Mouse (Mus musculus) embryonic facial prominence, embryonic 12.5 days (tissue): ENCODE data around the gene Tgm2. TPM values are rescaled to one million over a fixed set of nuclear protein-coding genes. Genes with fewer than 3 reads are reported as not detected.

ENCODE experiments used
- ATAC-seq: fragments of 200-750 bp; cut with Nextera tagmentation; 2 replicates; pipeline ENCODE4 v1.8.0; 2017; ENCODE audit not compliant: insufficient number of reproducible peaks, insufficient read depth, low FRiP score, low TSS enrichment
- H3K27ac ChIP-seq: fragments of 300-500 bp; sonication (generic); 2 replicates; pipeline ENCODE4 v1.5.1; 2016; ENCODE audit warnings: mild to moderate bottlenecking
- H3K27me3 ChIP-seq: fragments of 300-500 bp; sonication (generic); 2 replicates; pipeline ENCODE4 v1.6.1; 2016; ENCODE audit warnings: mild to moderate bottlenecking, moderate library complexity
- H3K36me3 ChIP-seq: fragments of 300-500 bp; sonication (generic); 2 replicates; pipeline ENCODE4 v1.6.1; 2016; ENCODE audit warnings: mild to moderate bottlenecking
- H3K4me1 ChIP-seq: fragments of 300-500 bp; sonication (generic); 2 replicates; pipeline ENCODE4 v1.6.1; 2016
- H3K4me2 ChIP-seq: fragments of 300-500 bp; sonication (generic); replicated peaks from 2 replicates; pipeline ENCODE4 v1.6.1; 2016; ENCODE audit warnings: mild to moderate bottlenecking, moderate library complexity
- H3K4me3 ChIP-seq: fragments of 300-500 bp; sonication (generic); 2 replicates; pipeline ENCODE4 v1.5.1; 2016; ENCODE audit warnings: mild to moderate bottlenecking
- H3K9ac ChIP-seq: fragments of 300-500 bp; sonication (generic); 2 replicates; pipeline ENCODE4 v1.6.1; 2016; ENCODE audit warnings: mild to moderate bottlenecking, moderate library complexity
- H3K9me3 ChIP-seq: fragments of 300-500 bp; sonication (generic); 2 replicates; pipeline ENCODE4 v1.6.1; 2016; ENCODE audit warnings: mild to moderate bottlenecking, moderate library complexity
- WGBS: fragments of 180-500 bp; shearing (Covaris S2); methylation state at CpG from one replicate; pipeline ENCODE4 v1.1.7; 2016; 5-methylcytosine and 5-hydroxymethylcytosine counted together
- polyA plus RNA-seq: library from polyadenylated mRNA; unstranded; fragments of >200 nt; fragmentation: Nextera tagmentation; extraction: Ambion mirVana; gene quantifications from 2 replicates; pipeline ENCODE4 v1.2.1, GENCODE M21; 2016

Tgm2 gene
- polyA plus RNA-seq, 1 experiment from 2014 or later = 7.7 TPM

DNA sequence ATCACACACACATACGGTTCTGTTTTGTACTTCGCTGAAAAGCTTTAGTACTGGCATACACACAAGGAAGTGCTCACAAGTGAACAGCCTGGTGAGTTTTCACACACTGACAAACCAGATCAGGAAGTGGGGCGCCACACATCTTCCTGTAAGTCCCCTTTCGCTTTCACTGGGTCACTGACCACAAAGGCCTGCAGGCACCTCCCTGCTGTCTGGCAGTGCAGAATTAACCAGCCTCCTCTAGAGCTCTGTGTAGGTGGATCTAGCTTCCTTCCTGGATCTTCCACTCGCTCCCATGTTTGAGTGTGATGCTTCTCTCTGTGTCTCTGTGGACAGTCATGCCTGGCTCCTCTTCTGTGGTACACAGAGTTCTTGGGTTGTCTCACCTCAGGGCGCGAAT lies 20.4 kb upstream of the Tgm2 start:
- Histone ChIP-seq H3K4me3 (no peak overlapping the region), H3K27ac (no peak overlapping the region), H3K4me1 (peaks cover 8% of the 10 kb centered on the region; the same call in 1 of the 2 replicates), H3K36me3 (no peaks in the 10 kb centered on the region), H3K9ac (no peak overlapping the region), H3K4me2 (no peak overlapping the region), H3K27me3 (no peaks in the 10 kb centered on the region), H3K9me3 (no peaks in the 10 kb centered on the region)
- ATAC-seq = no peak
- WGBS = 73% methylated on average over 7 of the region's 7 CpGs

DNA sequence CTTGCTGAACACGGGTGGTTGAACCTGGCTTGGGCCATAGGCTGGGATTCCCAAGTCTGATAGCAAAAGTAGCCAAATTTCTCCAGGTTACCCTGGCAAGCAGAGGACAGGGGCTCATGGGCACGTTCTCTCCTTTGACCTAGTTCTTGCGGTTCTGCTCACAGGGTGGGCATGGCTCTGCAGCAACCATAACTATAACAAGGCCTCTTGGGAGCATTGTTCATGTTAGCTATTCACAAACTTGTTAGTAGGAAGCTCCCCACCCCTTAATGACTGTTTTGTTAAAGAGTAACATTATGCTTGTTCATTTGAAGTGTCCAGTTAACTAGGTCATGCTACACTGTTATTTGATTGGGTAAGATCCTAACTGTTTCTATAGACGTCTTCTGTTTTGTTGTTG lies 19.5 kb upstream of the Tgm2 start:
- peaks cover 8% of the 10 kb centered on the region; the same call in 1 of the 2 replicates for H3K4me1 ChIP-seq
- no peaks in the 10 kb centered on the region for H3K36me3 ChIP-seq
- H3K9ac ChIP-seq = no peak overlapping the region
- H3K27ac ChIP-seq = no peak overlapping the region
- WGBS = 80% methylated on average over 4 of the region's 4 CpGs
- H3K9me3 ChIP-seq = no peaks in the 10 kb centered on the region
- no peaks in the 10 kb centered on the region for H3K27me3 ChIP-seq
- no peak overlapping the region for H3K4me3 ChIP-seq
- no peak overlapping the region for H3K4me2 ChIP-seq
- ATAC-seq = no peak

DNA sequence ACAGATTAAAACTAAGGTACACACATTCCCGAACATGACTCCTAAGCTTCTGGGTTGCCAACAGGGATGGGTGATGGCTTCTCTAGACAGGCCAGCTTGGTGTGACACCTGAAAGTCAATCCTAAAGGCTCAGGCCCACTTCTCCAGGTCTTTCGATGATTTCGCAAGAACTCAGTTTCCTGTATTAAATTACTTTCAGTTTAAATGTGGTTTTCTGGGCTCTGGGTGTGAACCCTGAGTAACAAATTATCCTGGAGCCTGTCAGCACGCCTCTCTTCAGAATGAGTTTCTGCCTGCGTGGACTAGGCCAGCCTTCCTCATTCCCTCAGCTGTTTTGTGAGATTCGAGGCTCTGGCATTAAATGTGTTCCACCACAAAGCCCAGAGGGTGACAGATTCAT lies 16.8 kb upstream of the Tgm2 start:
- no peaks in the 10 kb centered on the region for H3K36me3 ChIP-seq
- H3K9ac ChIP-seq = no peak overlapping the region
- H3K4me3 ChIP-seq = no peak overlapping the region
- H3K27ac ChIP-seq = no peak overlapping the region
- no peaks in the 10 kb centered on the region for H3K9me3 ChIP-seq
- no peaks in the 10 kb centered on the region for H3K27me3 ChIP-seq
- H3K4me1 ChIP-seq = no peaks in the 10 kb centered on the region; the same call in 1 of the 2 replicates
- no peak for ATAC-seq
- WGBS = 74% methylated on average over 6 of the region's 6 CpGs
- H3K4me2 ChIP-seq = no peak overlapping the region

DNA sequence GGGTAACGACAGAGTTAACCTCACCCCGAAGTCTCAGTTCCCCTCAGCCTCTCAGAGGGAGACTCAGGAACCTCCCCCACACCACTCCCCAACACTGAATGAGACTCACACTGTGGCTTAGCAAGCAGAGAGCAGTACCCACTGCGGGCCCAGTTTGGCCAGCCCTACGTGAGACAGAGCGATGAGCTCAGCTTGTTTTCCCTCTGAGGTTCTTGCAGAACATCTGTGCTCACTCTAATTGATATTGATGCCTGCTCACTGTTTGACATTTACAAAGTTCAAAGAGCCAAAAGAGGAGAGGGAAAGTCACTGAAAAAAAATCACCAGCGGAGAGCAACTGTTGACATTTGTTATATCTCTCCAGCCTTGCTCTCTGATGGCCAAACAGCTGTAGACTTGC lies 15.5 kb upstream of the Tgm2 start:
- H3K9ac ChIP-seq = no peak overlapping the region
- 86% methylated on average over 6 of the region's 6 CpGs for WGBS
- no peaks in the 10 kb centered on the region for H3K27me3 ChIP-seq
- H3K9me3 ChIP-seq = no peaks in the 10 kb centered on the region
- H3K4me2 ChIP-seq = no peak overlapping the region
- H3K4me1 ChIP-seq = no peaks in the 10 kb centered on the region; the same call in 1 of the 2 replicates
- no peak for ATAC-seq
- H3K27ac ChIP-seq = no peak overlapping the region
- H3K36me3 ChIP-seq = no peaks in the 10 kb centered on the region
- H3K4me3 ChIP-seq = no peak overlapping the region

DNA sequence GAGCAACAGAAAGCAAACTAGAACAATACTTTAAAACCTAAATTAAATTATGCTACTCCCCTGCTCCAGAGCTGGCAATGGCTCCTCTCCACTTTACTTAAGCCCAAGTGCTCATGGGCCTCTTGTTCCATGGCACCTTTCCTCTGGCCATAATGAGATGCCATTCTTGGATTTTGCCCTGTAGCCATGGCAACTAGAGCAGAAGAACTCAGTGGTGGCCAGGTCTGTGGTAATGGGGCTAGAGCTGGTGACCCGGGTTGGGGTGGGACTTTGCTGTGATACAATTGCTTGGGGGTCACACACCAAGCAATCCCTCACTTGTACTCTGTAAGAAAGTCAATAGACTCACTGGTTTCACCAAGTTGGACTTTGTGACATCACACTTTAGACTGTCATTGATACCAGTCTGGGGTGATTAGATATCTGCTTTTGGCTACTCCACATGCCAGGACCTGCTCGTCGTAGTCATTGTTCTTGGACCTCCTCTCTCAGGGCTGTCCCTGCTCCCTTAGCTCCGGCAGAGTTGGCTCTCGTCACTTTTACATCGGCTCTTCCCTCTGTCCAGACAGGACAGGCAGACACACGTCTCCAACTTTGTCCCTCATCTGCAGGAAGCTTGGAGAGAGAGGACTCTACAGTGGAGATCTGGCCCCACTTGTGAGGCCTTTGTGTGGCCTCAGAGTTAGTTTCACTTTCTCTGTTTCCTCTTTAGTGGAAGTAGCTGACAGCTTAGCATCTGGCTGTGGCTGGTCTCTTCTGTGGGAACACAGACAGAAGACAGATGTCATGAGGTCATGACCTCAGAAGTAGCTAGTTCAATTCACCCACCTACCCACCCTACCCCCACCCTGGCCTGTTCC lies 13.4 kb upstream of the Tgm2 start:
- no peak overlapping the region for H3K9ac ChIP-seq
- WGBS = 58% methylated on average over 7 of the region's 7 CpGs

DNA sequence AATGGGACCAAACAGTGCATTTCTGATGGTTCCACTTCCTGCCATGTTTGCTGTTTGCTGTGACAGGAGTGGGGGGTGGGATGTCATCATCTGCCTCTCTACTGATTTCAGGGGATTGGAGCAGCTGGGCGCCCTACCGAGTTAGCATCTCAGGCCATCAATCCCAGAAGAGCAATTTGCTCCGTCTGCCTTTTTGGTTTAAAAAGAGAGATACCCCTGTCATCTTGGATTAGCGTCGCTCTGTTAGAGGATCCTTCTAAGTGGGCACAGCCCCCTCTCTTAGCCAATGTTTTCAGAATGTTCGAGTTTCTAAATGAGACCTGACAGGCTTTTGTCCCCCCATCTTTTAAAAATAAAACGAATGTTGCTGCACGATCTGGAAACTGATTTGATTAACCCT lies 11.4 kb upstream of the Tgm2 start:
- Histone ChIP-seq H3K9ac (no peak overlapping the region), H3K4me3 (no peak overlapping the region), H3K4me2 (no peak overlapping the region), H3K27ac (no peak overlapping the region), H3K27me3 (no peaks in the 10 kb centered on the region), H3K36me3 (no peaks in the 10 kb centered on the region), H3K9me3 (no peaks in the 10 kb centered on the region), H3K4me1 (peaks cover 8% of the 10 kb centered on the region)
- WGBS = 61% methylated on average over 8 of the region's 8 CpGs
- no peak for ATAC-seq

More for the DNA sequence above, 13.4 kb upstream of the Tgm2 start:
- Histone ChIP-seq H3K4me3 (no peak overlapping the region), H3K9me3 (no peaks in the 10 kb centered on the region), H3K27ac (no peak overlapping the region), H3K27me3 (no peaks in the 10 kb centered on the region), H3K4me2 (no peak overlapping the region), H3K36me3 (no peaks in the 10 kb centered on the region), H3K4me1 (no peaks in the 10 kb centered on the region; the same call in 1 of the 2 replicates)
- no peak for ATAC-seq

DNA sequence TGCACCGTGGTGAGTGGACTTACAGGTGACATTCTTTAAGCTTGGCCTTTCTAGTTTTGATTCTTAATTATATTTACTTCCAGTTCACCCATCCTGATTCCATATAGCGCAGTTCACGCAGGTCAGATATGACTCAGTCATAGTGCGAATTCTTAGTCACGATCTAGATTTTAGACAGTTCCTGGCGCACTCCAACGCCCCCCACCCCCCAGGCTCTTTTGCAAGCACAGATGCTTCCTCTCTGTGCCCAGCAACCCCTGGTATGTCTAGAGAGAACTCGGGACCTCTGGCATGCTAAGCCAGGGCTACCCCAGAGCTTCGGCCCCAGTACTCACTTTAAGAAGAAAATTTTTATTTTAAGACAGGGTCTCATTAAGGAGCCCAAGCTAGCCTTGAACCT lies 10.3 kb upstream of the Tgm2 start:
- Histone ChIP-seq H3K4me3 (no peak overlapping the region), H3K9me3 (no peaks in the 10 kb centered on the region), H3K9ac (no peak overlapping the region), H3K4me1 (peaks cover 13% of the 10 kb centered on the region), H3K27ac (no peak overlapping the region), H3K36me3 (no peaks in the 10 kb centered on the region), H3K4me2 (no peak overlapping the region), H3K27me3 (no peaks in the 10 kb centered on the region)
- WGBS = 82% methylated on average over 9 of the region's 9 CpGs
- ATAC-seq = no peak

DNA sequence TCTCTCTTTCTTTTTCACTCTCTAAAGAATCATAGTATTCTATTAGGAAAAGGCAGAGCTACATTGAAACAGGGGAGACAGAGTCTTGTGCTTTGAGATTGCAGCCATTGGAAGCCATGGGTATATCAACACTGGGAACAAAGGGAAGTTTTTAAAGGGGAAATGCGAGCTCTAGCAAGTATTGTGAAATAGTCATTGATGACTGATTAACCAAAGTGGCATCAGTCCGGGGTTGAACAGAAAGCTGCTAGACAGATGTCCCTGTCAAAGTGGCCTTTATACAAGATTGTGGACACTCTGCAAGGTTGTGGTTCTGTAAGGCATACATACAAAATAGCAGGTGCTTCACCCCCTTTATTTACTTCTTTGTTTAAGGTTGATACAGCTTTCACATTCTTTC lies 9.4 kb upstream of the Tgm2 start:
- Histone ChIP-seq H3K9ac (no peak overlapping the region), H3K4me2 (no peak overlapping the region), H3K27ac (no peak overlapping the region), H3K36me3 (no peaks in the 10 kb centered on the region), H3K9me3 (0 out of 2 replicates have a peak, but pooled peaks cover 5% of the 10 kb centered on the region), H3K27me3 (no peaks in the 10 kb centered on the region), H3K4me3 (no peak overlapping the region), H3K4me1 (peaks cover 13% of the 10 kb centered on the region)
- no peak for ATAC-seq
- 80% methylated on average over 2 of the region's 2 CpGs for WGBS

DNA sequence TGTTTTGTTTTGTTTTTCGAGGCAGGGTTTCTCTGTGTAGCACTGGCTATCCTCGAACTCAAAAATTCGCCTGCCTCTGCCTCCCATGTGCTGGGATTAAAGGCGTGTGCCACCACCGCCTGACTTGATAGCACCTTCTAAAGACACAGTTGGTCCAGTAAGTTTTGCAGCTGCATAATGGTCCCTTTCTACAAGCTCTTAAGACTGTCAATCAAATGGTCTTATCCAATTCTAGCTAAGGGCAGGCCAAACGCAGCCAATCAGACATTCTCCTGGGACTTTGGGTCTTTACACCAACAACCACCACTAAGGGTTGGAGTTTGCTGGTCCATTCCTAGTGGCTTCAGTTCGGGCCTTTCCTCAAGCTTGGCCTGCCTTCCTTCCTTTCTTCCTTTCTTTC lies 8.9 kb upstream of the Tgm2 start:
- Histone ChIP-seq H3K27ac (no peak overlapping the region), H3K4me3 (no peak overlapping the region), H3K36me3 (no peaks in the 10 kb centered on the region), H3K9me3 (0 out of 2 replicates have a peak, but pooled peaks cover 5% of the 10 kb centered on the region), H3K4me2 (no peak overlapping the region), H3K9ac (no peak overlapping the region), H3K27me3 (no peaks in the 10 kb centered on the region), H3K4me1 (peaks cover 13% of the 10 kb centered on the region)
- 88% methylated on average over 7 of the region's 7 CpGs for WGBS
- no peak for ATAC-seq

DNA sequence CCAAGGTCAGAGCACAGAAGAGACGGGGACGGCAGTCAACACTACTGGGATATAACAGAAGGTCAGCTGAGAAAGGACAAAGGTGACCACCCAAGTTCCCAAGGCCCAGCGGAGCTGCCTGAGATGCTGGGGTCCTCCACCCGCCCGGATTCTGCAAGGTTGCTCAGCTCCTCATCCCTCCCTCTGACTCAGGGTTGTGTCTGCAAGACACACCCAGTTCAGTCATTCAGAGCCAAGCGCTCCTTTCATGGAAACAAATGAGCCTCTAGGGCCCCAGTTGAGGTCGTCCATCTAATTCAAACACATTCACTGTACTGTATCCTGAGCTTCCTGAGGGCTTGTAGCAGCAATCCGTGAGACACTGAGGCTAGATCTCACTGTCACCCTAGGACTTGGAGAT lies 8.4 kb upstream of the Tgm2 start:
- Histone ChIP-seq H3K9ac (no peak overlapping the region), H3K36me3 (no peaks in the 10 kb centered on the region), H3K4me2 (no peak overlapping the region), H3K27ac (peak overlapping the region; percentile 31; the same call in 1 of the 2 replicates), H3K27me3 (no peaks in the 10 kb centered on the region), H3K4me3 (no peak overlapping the region), H3K9me3 (0 out of 2 replicates have a peak, but pooled peaks cover 5% of the 10 kb centered on the region), H3K4me1 (peaks cover 13% of the 10 kb centered on the region)
- 62% methylated on average over 8 of the region's 8 CpGs for WGBS
- no peak for ATAC-seq

DNA sequence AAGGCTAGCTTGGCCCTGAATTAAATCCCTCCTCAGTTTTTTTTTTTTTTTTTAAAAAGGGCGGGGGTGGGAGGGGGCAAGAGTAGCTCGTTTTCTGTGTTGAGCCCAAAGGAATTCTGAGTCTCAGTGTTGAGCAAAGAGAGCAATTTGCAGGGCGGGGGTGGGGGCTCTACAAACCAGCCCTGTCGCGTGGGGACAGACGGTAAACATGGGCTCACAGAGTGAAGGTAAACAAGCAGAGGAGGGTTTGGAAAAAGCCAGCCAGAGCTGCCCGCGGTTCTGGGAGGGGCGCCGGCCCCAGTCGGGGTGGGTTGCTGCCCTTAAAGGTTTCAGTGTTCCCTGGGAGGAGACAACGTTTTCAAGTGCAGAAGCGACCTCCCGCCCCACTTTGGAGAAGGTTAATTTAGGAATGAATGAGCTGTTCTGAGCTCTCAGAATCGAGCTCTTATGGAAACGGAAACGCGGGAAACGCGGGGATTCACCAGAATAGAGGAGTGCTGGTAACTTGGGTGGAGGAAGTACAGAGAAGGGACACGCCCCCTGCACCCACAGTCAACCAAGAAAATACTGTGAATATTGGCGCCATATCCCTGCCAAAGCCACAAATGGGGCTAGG lies 7.6 kb upstream of the Tgm2 start:
- H3K27ac ChIP-seq = peak overlapping the region; percentile 80
- no peaks in the 10 kb centered on the region for H3K27me3 ChIP-seq
- H3K4me2 ChIP-seq = peak overlapping the region; percentile 64
- H3K4me3 ChIP-seq = peak overlapping the region; percentile 34
- 0 out of 2 replicates have a peak overlapping the region, but pooled peaks have one; percentile 36 for H3K9ac ChIP-seq
- 1% methylated on average over 22 of the region's 22 CpGs for WGBS
- ATAC-seq = peak; percentile 12; the same call in 1 of the 2 replicates
- no peaks in the 10 kb centered on the region for H3K36me3 ChIP-seq
- 0 out of 2 replicates have a peak, but pooled peaks cover 5% of the 10 kb centered on the region for H3K9me3 ChIP-seq
- peaks cover 13% of the 10 kb centered on the region for H3K4me1 ChIP-seq
